Mouse (Mus musculus): ENCODE measurements around the gene Pyurf. TPM values are rescaled to one million over a fixed set of nuclear protein-coding genes. Genes with fewer than 3 reads are reported as not detected.

Gene Pyurf
- polyA plus RNA-seq, 1 experiment: 7.1 TPM

- Histone ChIP-seq H3K27ac (ENCODE audit: insufficient read depth, low read length) (no peak overlapping the region), H3K4me1 (ENCODE audit: control insufficient read depth, insufficient read depth, low read length) (no peaks in the 10 kb centered on the region), H3K4me3 (ENCODE audit: insufficient read depth, low read length) (no peak overlapping the region)
- no peak for TF ChIP-seq POLR2A (IDR thresholded peaks at IDR 0.05; ENCODE audit: low read depth, low read length)
- TF ChIP-seq CTCF (IDR thresholded peaks at IDR 0.05; ENCODE audit: borderline replicate concordance, insufficient read depth, low read length): no peak
These were observed 30.6 kb downstream of the Pyurf start for GRCm38 (mm10) chr6:57661295-57661694.

DNA sequence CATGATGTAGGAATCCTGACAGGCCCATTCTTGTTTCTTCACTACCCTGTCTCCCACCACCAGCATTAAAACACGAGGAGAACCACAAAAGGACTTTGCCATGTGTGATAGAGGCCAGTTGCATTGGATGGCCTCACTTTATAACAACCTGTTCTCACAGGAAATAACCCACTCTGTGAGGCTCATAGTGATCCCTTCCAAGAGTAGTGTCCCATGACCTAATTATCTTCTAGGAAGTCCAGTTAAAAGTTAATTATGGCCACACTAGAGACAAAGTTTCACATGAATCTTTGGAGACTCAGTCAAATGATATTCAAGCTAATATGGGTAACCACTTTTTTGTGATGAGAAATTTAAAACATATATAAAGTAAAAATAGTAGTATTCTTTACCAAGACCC, 44.6 kb downstream of the Pyurf start:
- TF ChIP-seq CTCF (IDR thresholded peaks at IDR 0.05; ENCODE audit: borderline replicate concordance, insufficient read depth, low read length): no peak
- TF ChIP-seq POLR2A (IDR thresholded peaks at IDR 0.05; ENCODE audit: low read depth, low read length): no peak

DNA sequence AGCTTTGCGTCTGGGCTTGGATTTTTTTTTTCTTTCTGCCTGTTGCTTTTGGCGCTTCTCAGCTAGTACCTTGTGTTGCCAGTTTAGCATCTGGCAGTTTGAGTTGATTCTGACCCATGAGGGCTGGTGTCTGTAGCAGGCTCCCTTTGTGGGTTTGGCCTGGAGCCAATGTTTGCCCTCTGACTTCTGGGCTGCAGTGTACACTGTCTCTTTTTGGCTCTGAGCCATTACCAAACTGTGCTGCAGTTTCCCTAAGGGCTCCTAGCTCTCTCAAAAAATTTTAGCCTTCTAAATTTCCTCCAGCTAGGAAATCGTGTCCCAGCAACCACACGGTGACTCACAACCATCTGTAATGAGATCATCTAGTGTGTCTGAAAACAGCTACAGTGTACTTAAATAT, 50.1 kb downstream of the Pyurf start:
- 0 out of 2 replicates have a peak, but pooled peaks cover 2% of the 10 kb centered on the region for H3K4me1 ChIP-seq (ENCODE audit: control insufficient read depth, insufficient read depth, low read length)
- TF ChIP-seq CTCF (IDR thresholded peaks at IDR 0.05; ENCODE audit: borderline replicate concordance, insufficient read depth, low read length): no peak
- TF ChIP-seq POLR2A (IDR thresholded peaks at IDR 0.05; ENCODE audit: low read depth, low read length): no peak
- no peak overlapping the region for H3K4me3 ChIP-seq (ENCODE audit: insufficient read depth, low read length)
- no peak overlapping the region for H3K27ac ChIP-seq (ENCODE audit: insufficient read depth, low read length)

More for the DNA sequence above, 44.6 kb downstream of the Pyurf start:
- Histone ChIP-seq H3K27ac (ENCODE audit: insufficient read depth, low read length) (no peak overlapping the region), H3K4me1 (ENCODE audit: control insufficient read depth, insufficient read depth, low read length) (no peaks in the 10 kb centered on the region), H3K4me3 (ENCODE audit: insufficient read depth, low read length) (no peak overlapping the region)

GRCm38 (mm10) chr6:57639531-57639930, 52.3 kb downstream of the Pyurf start:
- Histone ChIP-seq H3K4me1 (ENCODE audit: control insufficient read depth, insufficient read depth, low read length) (0 out of 2 replicates have a peak, but pooled peaks cover 2% of the 10 kb centered on the region), H3K4me3 (ENCODE audit: insufficient read depth, low read length) (no peak overlapping the region), H3K27ac (ENCODE audit: insufficient read depth, low read length) (no peak overlapping the region)
- no peak for TF ChIP-seq POLR2A (IDR thresholded peaks at IDR 0.05; ENCODE audit: low read depth, low read length)
- no peak for TF ChIP-seq CTCF (IDR thresholded peaks at IDR 0.05; ENCODE audit: borderline replicate concordance, insufficient read depth, low read length)

Other genes starting within 250 kb of the Pyurf start
- 6.9 and 11.4 TPM in 2 replicates for gene Ppm1k, start 156.6 kb downstream of the Pyurf start, polyA plus RNA-seq (2011; ENCODE audit: insufficient read length, low read depth, missing spikeins)
- 9.1 and 12.1 TPM in 2 replicates for gene Herc6, start 111.1 kb downstream of the Pyurf start, polyA plus RNA-seq (2011; ENCODE audit: insufficient read length, low read depth, missing spikeins)
- gene Lancl2, start 10.5 kb upstream of the Pyurf start, polyA plus RNA-seq (2011; ENCODE audit: insufficient read length, low read depth, missing spikeins): 17.3 and 23.2 TPM in 2 replicates
- gene Vopp1, start 133.1 kb upstream of the Pyurf start, polyA plus RNA-seq (2011; ENCODE audit: insufficient read length, low read depth, missing spikeins): 52.2 and 52.5 TPM in 2 replicates
- not detected in 2 replicates for gene Vmn1r21, start 158.3 kb upstream of the Pyurf start, polyA plus RNA-seq (2011; ENCODE audit: insufficient read length, low read depth, missing spikeins)
- gene Vmn1r22, start 215.9 kb upstream of the Pyurf start, polyA plus RNA-seq (2011; ENCODE audit: insufficient read length, low read depth, missing spikeins): not detected in 2 replicates
- gene Vmn1r23, start 234.8 kb upstream of the Pyurf start, polyA plus RNA-seq (2011; ENCODE audit: insufficient read length, low read depth, missing spikeins): not detected in 2 replicates

Data from embryonic fibroblast, embryonic 13.5 days (primary cell).